ENCODE assay signal across 7 mouse cellular contexts in the genomic region with DNA sequence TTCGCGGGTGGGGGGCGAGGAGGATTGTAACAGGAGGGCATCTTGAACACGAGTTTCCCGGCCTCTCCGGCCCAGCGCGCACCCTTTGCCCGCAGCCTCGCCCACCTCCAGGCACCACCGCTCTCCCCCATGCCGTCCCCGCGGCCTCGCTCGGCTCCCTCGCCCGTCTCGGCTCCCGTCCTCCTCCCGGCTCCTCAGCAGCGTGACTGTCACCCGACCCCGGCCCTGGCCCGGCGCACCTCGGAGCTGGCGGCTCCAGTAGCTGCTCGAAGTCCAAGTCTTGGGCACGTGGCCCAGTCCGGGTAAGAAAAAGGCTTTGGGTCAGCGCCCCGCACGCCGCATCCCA. TPM values are rescaled to one million over a fixed set of nuclear protein-coding genes. Genes with fewer than 3 reads are reported as not detected.
DNase-seq lines count a peak whose midpoint lies in the region; ATAC-seq and TF ChIP-seq lines count a peak whose summit lies in the region.

No protein-coding gene starts in this region.

- no peak for TF ChIP-seq CTCF in spleen, adult 2 months (IDR thresholded peaks at IDR 0.05; ENCODE audit: extremely low read depth, insufficient read depth, insufficient read length, insufficient replicate concordance)

- no peak for TF ChIP-seq POLR2A in spleen, adult 2 months (IDR thresholded peaks at IDR 0.05; ENCODE audit: low read depth, low read length)

- DNase-seq in spleen, adult 2 months (ENCODE audit: low read depth in 1 of 2, low spot score in 2 of 2), result no peak
- DNase-seq in spleen, postnatal 10 days (ENCODE audit: low spot score in 2 of 2), result no peak
- no peak for DNase-seq in forebrain, embryonic 11.5 days (ENCODE audit: low spot score)
- no peak for DNase-seq in liver, embryonic 11.5 days (ENCODE audit: low spot score)
- DNase-seq in Muller cell, postnatal 12 days (ENCODE audit: inconsistent ontology term), result no peak
- DNase-seq in adrenal gland, adult 8-10 months, result no peak

- H3K9me3 ChIP-seq in forebrain, embryonic 11.5 days (ENCODE audit: control insufficient read depth, low read length), result no peaks in the 10 kb centered on the region
- H3K9me3 ChIP-seq in liver, embryonic 11.5 days (ENCODE audit: control insufficient read depth, low read length), result no peaks in the 10 kb centered on the region
- no peaks in the 10 kb centered on the region for H3K9me3 ChIP-seq in stomach, embryonic 16.5 days (replicated peaks; ENCODE audit: control insufficient read depth, low read length)

- ATAC-seq in forebrain, embryonic 11.5 days (replicated peaks; ENCODE audit: low FRiP score), result peak; percentile 80
- ATAC-seq in liver, embryonic 11.5 days (replicated peaks; ENCODE audit: low FRiP score), result peak; percentile 63
- peak; percentile 65 for ATAC-seq in stomach, embryonic 16.5 days (ENCODE audit: insufficient read depth, low FRiP score)

- H3K9ac ChIP-seq in forebrain, embryonic 11.5 days (ENCODE audit: low read length), result peak overlapping the region; percentile 96
- H3K9ac ChIP-seq in liver, embryonic 11.5 days (ENCODE audit: low read depth, low read length), result peak overlapping the region; percentile 84
- peak overlapping the region; percentile 90 for H3K9ac ChIP-seq in stomach, embryonic 16.5 days (ENCODE audit: low read length)

- peaks cover 3% of the 10 kb centered on the region; the same call in 1 of the 2 replicates for H3K4me1 ChIP-seq in spleen, adult 2 months (ENCODE audit: control insufficient read depth, insufficient read depth, insufficient read length)
- H3K4me1 ChIP-seq in forebrain, embryonic 11.5 days (replicated peaks; ENCODE audit: control insufficient read depth, insufficient read depth, low read length), result peaks cover 5% of the 10 kb centered on the region; the same call in 1 of the 2 replicates
- peaks cover 7% of the 10 kb centered on the region for H3K4me1 ChIP-seq in liver, embryonic 11.5 days (replicated peaks; ENCODE audit: control insufficient read depth, insufficient read depth, low read length)
- peaks cover 12% of the 10 kb centered on the region for H3K4me1 ChIP-seq in stomach, embryonic 16.5 days (ENCODE audit: control insufficient read depth, insufficient read depth, low read length)

- 2% methylated on average over 35 of the region's 35 CpGs for WGBS in spleen, adult 2 months
- WGBS in forebrain, embryonic 11.5 days, result under 1% methylated on average over 35 of the region's 35 CpGs
- 0% methylated on average over 34 of the region's 35 CpGs for WGBS in liver, embryonic 11.5 days
- WGBS in stomach, embryonic 16.5 days, result under 1% methylated on average over 34 of the region's 35 CpGs

- peaks cover 1% of the 10 kb centered on the region for H3K36me3 ChIP-seq in spleen, adult 2 months (ENCODE audit: control insufficient read depth, insufficient read depth, low read length)
- H3K36me3 ChIP-seq in forebrain, embryonic 11.5 days (ENCODE audit: control insufficient read depth, insufficient read depth, low read length), result no peaks in the 10 kb centered on the region; the same call in 1 of the 2 replicates
- H3K36me3 ChIP-seq in liver, embryonic 11.5 days (ENCODE audit: control insufficient read depth, insufficient read depth, low read length), result peaks cover 11% of the 10 kb centered on the region; the same call in 1 of the 2 replicates
- H3K36me3 ChIP-seq in stomach, embryonic 16.5 days (ENCODE audit: control insufficient read depth, insufficient read depth, low read length), result peaks cover 8% of the 10 kb centered on the region; the same call in 1 of the 2 replicates

- H3K27ac ChIP-seq in spleen, adult 2 months (ENCODE audit: insufficient read depth, low read length), result peak overlapping the region; percentile 75
- H3K27ac ChIP-seq in forebrain, embryonic 11.5 days (ENCODE audit: low read depth, low read length), result peak overlapping the region; percentile 70
- peak overlapping the region; percentile 88 for H3K27ac ChIP-seq in liver, embryonic 11.5 days (ENCODE audit: low read depth, low read length)
- H3K27ac ChIP-seq in stomach, embryonic 16.5 days (ENCODE audit: low read length), result peak overlapping the region; percentile 98

- peak overlapping the region; percentile 95 for H3K4me2 ChIP-seq in forebrain, embryonic 11.5 days (ENCODE audit: low read depth, low read length, severe bottlenecking)
- H3K4me2 ChIP-seq in liver, embryonic 11.5 days, result peak overlapping the region; percentile 80
- peak overlapping the region; percentile 96 for H3K4me2 ChIP-seq in stomach, embryonic 16.5 days (ENCODE audit: low read depth, low read length)

- H3K4me3 ChIP-seq in spleen, adult 2 months (ENCODE audit: extremely low read depth, insufficient read depth, insufficient read length), result peak overlapping the region; percentile 98
- H3K4me3 ChIP-seq in forebrain, embryonic 11.5 days (ENCODE audit: low read depth, low read length), result peak overlapping the region; percentile 78
- peak overlapping the region; percentile 81 for H3K4me3 ChIP-seq in liver, embryonic 11.5 days (ENCODE audit: low read depth, low read length)
- peak overlapping the region; percentile 88 for H3K4me3 ChIP-seq in stomach, embryonic 16.5 days (replicated peaks; ENCODE audit: low read length)

- no peaks in the 10 kb centered on the region for H3K27me3 ChIP-seq in spleen, adult 2 months (ENCODE audit: control insufficient read depth, insufficient read depth, low read length)
- no peaks in the 10 kb centered on the region for H3K27me3 ChIP-seq in forebrain, embryonic 11.5 days (ENCODE audit: control insufficient read depth, insufficient read depth, low read length)
- no peaks in the 10 kb centered on the region for H3K27me3 ChIP-seq in liver, embryonic 11.5 days (replicated peaks; ENCODE audit: control insufficient read depth, insufficient read depth, low read length)
- no peaks in the 10 kb centered on the region for H3K27me3 ChIP-seq in stomach, embryonic 16.5 days (ENCODE audit: control insufficient read depth, insufficient read depth, low read length)

RNA-seq across cellular contexts. Expression of a gene that starts 0.3 kb away (rescaled TPM):
- 3.5 and 4.1 TPM in 2 replicates for polyA plus RNA-seq in spleen, adult 2 months (2012; rRNA removed)
- polyA plus RNA-seq in forebrain, embryonic 11.5 days (2014; fragmentation: Nextera tagmentation; extraction: Ambion mirVana), result 18.5 and 21.3 TPM in 2 replicates
- polyA plus RNA-seq in liver, embryonic 11.5 days (2014; fragmentation: Nextera tagmentation; extraction: Ambion mirVana), result 19.2 and 27.1 TPM in 2 replicates
- polyA plus RNA-seq in stomach, embryonic 16.5 days (2015; fragmentation: Nextera tagmentation; extraction: Ambion mirVana), result 21.4 and 21.7 TPM in 2 replicates
- 10 to 100 TPM; 11.0 to 14.8 (median 12.0) TPM for total RNA-seq in adrenal gland, adult 8-10 months (2022)

RNA-seq across cellular contexts. Expression of a gene that starts 8.7 kb away (rescaled TPM):
- polyA plus RNA-seq in spleen, adult 2 months (2012; rRNA removed), result 23.9 and 29.4 TPM in 2 replicates
- 54.4 and 57.3 TPM in 2 replicates for polyA plus RNA-seq in forebrain, embryonic 11.5 days (2014; fragmentation: Nextera tagmentation; extraction: Ambion mirVana)
- 48.8 and 55.9 TPM in 2 replicates for polyA plus RNA-seq in liver, embryonic 11.5 days (2014; fragmentation: Nextera tagmentation; extraction: Ambion mirVana)
- 64.7 and 77.5 TPM in 2 replicates for polyA plus RNA-seq in stomach, embryonic 16.5 days (2015; fragmentation: Nextera tagmentation; extraction: Ambion mirVana)
- 10 to 100 TPM; 19.4 to 21.4 (median 20.1) TPM for total RNA-seq in adrenal gland, adult 8-10 months (2022)

RNA-seq across cellular contexts. Expression of a gene that starts 28.6 kb away (rescaled TPM):
- not detected in 2 replicates for polyA plus RNA-seq in spleen, adult 2 months (2012; rRNA removed)
- polyA plus RNA-seq in forebrain, embryonic 11.5 days (2014; fragmentation: Nextera tagmentation; extraction: Ambion mirVana), result not detected in 2 replicates
- not detected in 2 replicates for polyA plus RNA-seq in liver, embryonic 11.5 days (2014; fragmentation: Nextera tagmentation; extraction: Ambion mirVana)
- not detected in 2 replicates for polyA plus RNA-seq in stomach, embryonic 16.5 days (2015; fragmentation: Nextera tagmentation; extraction: Ambion mirVana)
- total RNA-seq in adrenal gland, adult 8-10 months (2022), result not detected

RNA-seq across cellular contexts. Expression of a gene that starts 32.9 kb away (rescaled TPM):
- not detected in 2 replicates for polyA plus RNA-seq in spleen, adult 2 months (2012; rRNA removed)
- polyA plus RNA-seq in forebrain, embryonic 11.5 days (2014; fragmentation: Nextera tagmentation; extraction: Ambion mirVana), result not detected in 2 replicates
- polyA plus RNA-seq in liver, embryonic 11.5 days (2014; fragmentation: Nextera tagmentation; extraction: Ambion mirVana), result 0.38 TPM in 1 of 2 replicates, not detected in the other
- not detected in 2 replicates for polyA plus RNA-seq in stomach, embryonic 16.5 days (2015; fragmentation: Nextera tagmentation; extraction: Ambion mirVana)
- total RNA-seq in adrenal gland, adult 8-10 months (2022), result not detected

RNA-seq across cellular contexts. Expression of a gene that starts 40.1 kb away (rescaled TPM):
- 12.0 and 16.5 TPM in 2 replicates for polyA plus RNA-seq in spleen, adult 2 months (2012; rRNA removed)
- not detected in 2 replicates for polyA plus RNA-seq in forebrain, embryonic 11.5 days (2014; fragmentation: Nextera tagmentation; extraction: Ambion mirVana)
- not detected in 2 replicates for polyA plus RNA-seq in liver, embryonic 11.5 days (2014; fragmentation: Nextera tagmentation; extraction: Ambion mirVana)
- polyA plus RNA-seq in stomach, embryonic 16.5 days (2015; fragmentation: Nextera tagmentation; extraction: Ambion mirVana), result 1.3 and 2.3 TPM in 2 replicates
- total RNA-seq in adrenal gland, adult 8-10 months (2022), result not detected
